8 mouse cellular contexts compared by ENCODE assay signal in genomic region chr11:97801409-97802193, GRCm38 (mm10). TPM values are rescaled to one million over a fixed set of nuclear protein-coding genes. Genes with fewer than 3 reads are reported as not detected.
DNase-seq lines count a peak whose midpoint lies in the region; ATAC-seq and TF ChIP-seq lines count a peak whose summit lies in the region.

No protein-coding gene starts in this region.

- ATAC-seq in forebrain, embryonic 14.5 days: no peak
- ATAC-seq in lung, embryonic 15.5 days (ENCODE audit: borderline replicate concordance, extremely low read depth, low FRiP score, low TSS enrichment): no peak
- no peak for ATAC-seq in stomach, embryonic 14.5 days (ENCODE audit: insufficient number of reproducible peaks, insufficient read depth, low FRiP score, low read depth)

- H3K9ac ChIP-seq in forebrain, embryonic 14.5 days (ENCODE audit: low read length): peak overlapping the region; percentile 96
- peak overlapping the region; percentile 66 for H3K9ac ChIP-seq in lung, embryonic 15.5 days
- H3K9ac ChIP-seq in stomach, embryonic 14.5 days (replicated peaks; ENCODE audit: low read depth, low read length): peak overlapping the region; percentile 86; the same call in 1 of the 2 replicates

- H3K27ac ChIP-seq in bone marrow, adult 2 months (ENCODE audit: control insufficient read depth, insufficient read depth, low read depth, low read length, poor library complexity): no peak overlapping the region
- H3K27ac ChIP-seq in forebrain, embryonic 14.5 days (ENCODE audit: low read depth, low read length): peak overlapping the region; percentile 95; the same call in 1 of the 2 replicates
- peak overlapping the region; percentile 99 for H3K27ac ChIP-seq in lung, embryonic 15.5 days
- H3K27ac ChIP-seq in stomach, embryonic 14.5 days (ENCODE audit: low read length): peak overlapping the region; percentile 97

- 64% methylated on average over 8 of the region's 8 CpGs for WGBS in bone marrow, adult 2 months
- WGBS in forebrain, embryonic 14.5 days: 35% methylated on average over 8 of the region's 8 CpGs
- 17% methylated on average over 8 of the region's 8 CpGs for WGBS in lung, embryonic 15.5 days
- 20% methylated on average over 8 of the region's 8 CpGs for WGBS in stomach, embryonic 14.5 days

- peak; percentile 54 to 62 for DNase-seq in left cerebral cortex, postnatal 14 days (ENCODE audit: low spot score in 2 of 2)
- DNase-seq in left cerebral cortex, adult 8-10 months (ENCODE audit: low spot score in 2 of 2): no peak
- DNase-seq in forebrain, embryonic 14.5 days (ENCODE audit: low spot score): peak; percentile 52
- DNase-seq in kidney, adult 8-10 months: peak; percentile 80
- DNase-seq in ovary, postnatal 36 days (ENCODE audit: low spot score): no peak

- H3K27me3 ChIP-seq in forebrain, embryonic 14.5 days (replicated peaks; ENCODE audit: control insufficient read depth, insufficient read depth, low read length): no peaks in the 10 kb centered on the region
- no peaks in the 10 kb centered on the region for H3K27me3 ChIP-seq in lung, embryonic 15.5 days
- no peaks in the 10 kb centered on the region for H3K27me3 ChIP-seq in stomach, embryonic 14.5 days (ENCODE audit: control insufficient read depth, insufficient read depth, low read length)

- no peaks in the 10 kb centered on the region; the same call in 1 of the 2 replicates for H3K36me3 ChIP-seq in forebrain, embryonic 14.5 days (ENCODE audit: control insufficient read depth, insufficient read depth, low read length)
- peaks cover under 1% of the 10 kb centered on the region; the same call in 1 of the 2 replicates for H3K36me3 ChIP-seq in lung, embryonic 15.5 days
- no peaks in the 10 kb centered on the region for H3K36me3 ChIP-seq in stomach, embryonic 14.5 days (ENCODE audit: control insufficient read depth, insufficient read depth, low read length)

- intact Hi-C loops in left cerebral cortex, postnatal 14 days (cut with DNase I): no loop called here

- TF ChIP-seq CTCF in bone marrow, adult 2 months (IDR thresholded peaks at IDR 0.05; ENCODE audit: control insufficient read depth, insufficient read depth, low read length): peak; percentile 15; the same call in 1 of the 2 replicates

- H3K4me3 ChIP-seq in bone marrow, adult 2 months (replicated peaks; ENCODE audit: control insufficient read depth, low read depth, low read length): peak overlapping the region; percentile 84
- peak overlapping the region; percentile 98 for H3K4me3 ChIP-seq in forebrain, embryonic 14.5 days (ENCODE audit: low read depth, low read length)
- peak overlapping the region; percentile 75 for H3K4me3 ChIP-seq in lung, embryonic 15.5 days
- peak overlapping the region; percentile 86 for H3K4me3 ChIP-seq in stomach, embryonic 14.5 days (ENCODE audit: low read depth, low read length)

- peak overlapping the region; percentile 88 for H3K4me2 ChIP-seq in forebrain, embryonic 14.5 days (ENCODE audit: low read length)
- peak overlapping the region; percentile 75 for H3K4me2 ChIP-seq in lung, embryonic 15.5 days
- H3K4me2 ChIP-seq in stomach, embryonic 14.5 days (replicated peaks; ENCODE audit: low read depth, low read length): peak overlapping the region; percentile 89

- H3K4me1 ChIP-seq in bone marrow, adult 2 months (ENCODE audit: control insufficient read depth, insufficient read depth, low read length): peaks cover 2% of the 10 kb centered on the region; the same call in 1 of the 2 replicates
- H3K4me1 ChIP-seq in forebrain, embryonic 14.5 days (ENCODE audit: control insufficient read depth, insufficient read depth, low read length): peaks cover 43% of the 10 kb centered on the region
- H3K4me1 ChIP-seq in lung, embryonic 15.5 days: peaks cover 64% of the 10 kb centered on the region
- peaks cover 50% of the 10 kb centered on the region for H3K4me1 ChIP-seq in stomach, embryonic 14.5 days (ENCODE audit: control insufficient read depth, insufficient read depth, low read length)

- H3K9me3 ChIP-seq in forebrain, embryonic 14.5 days (replicated peaks; ENCODE audit: control insufficient read depth, low read length): no peaks in the 10 kb centered on the region
- H3K9me3 ChIP-seq in lung, embryonic 15.5 days: no peaks in the 10 kb centered on the region
- no peaks in the 10 kb centered on the region for H3K9me3 ChIP-seq in stomach, embryonic 14.5 days (ENCODE audit: control insufficient read depth, low read depth, low read length)

- no peak for TF ChIP-seq POLR2A in bone marrow, adult 2 months (IDR thresholded peaks at IDR 0.05; ENCODE audit: borderline replicate concordance, control insufficient read depth, low read depth, low read length)

RNA-seq across cellular contexts. Expression of gene Lasp1, which starts 2.8 kb away (rescaled TPM):
- 100 to 1,000 TPM; 189 to 204 TPM for total RNA-seq in left cerebral cortex, postnatal 14 days (2021)
- 100 to 1,000 TPM; 138 to 169 (median 155) TPM for total RNA-seq in left cerebral cortex, adult 8-10 months (2022)
- 48.1 and 99.2 TPM in 2 replicates for polyA plus RNA-seq in bone marrow, adult 2 months (2011; ENCODE audit: insufficient read depth, insufficient read length, low replicate concordance, missing spikeins)
- 77.6 and 94.6 TPM in 2 replicates for polyA plus RNA-seq in forebrain, embryonic 14.5 days (2014; fragmentation: Nextera tagmentation; extraction: Ambion mirVana)
- 153 and 160 TPM in 2 replicates for polyA plus RNA-seq in lung, embryonic 15.5 days (2015; fragmentation: Nextera tagmentation; extraction: Ambion mirVana)
- polyA plus RNA-seq in stomach, embryonic 14.5 days (2014; fragmentation: Nextera tagmentation; extraction: Ambion mirVana): 73.2 and 82.0 TPM in 2 replicates

RNA-seq across cellular contexts. Expression of gene Rpl23, which starts 19.4 kb away (rescaled TPM):
- 100 to 1,000 TPM; 342 to 343 TPM for total RNA-seq in left cerebral cortex, postnatal 14 days (2021)
- total RNA-seq in left cerebral cortex, adult 8-10 months (2022): 100 to 1,000 TPM; 331 to 461 (median 392) TPM
- 550 and 853 TPM in 2 replicates for polyA plus RNA-seq in bone marrow, adult 2 months (2011; ENCODE audit: insufficient read depth, insufficient read length, low replicate concordance, missing spikeins)
- 348 and 451 TPM in 2 replicates for polyA plus RNA-seq in forebrain, embryonic 14.5 days (2014; fragmentation: Nextera tagmentation; extraction: Ambion mirVana)
- polyA plus RNA-seq in lung, embryonic 15.5 days (2015; fragmentation: Nextera tagmentation; extraction: Ambion mirVana): 457 and 490 TPM in 2 replicates
- polyA plus RNA-seq in stomach, embryonic 14.5 days (2014; fragmentation: Nextera tagmentation; extraction: Ambion mirVana): 774 and 780 TPM in 2 replicates

RNA-seq across cellular contexts. Expression of gene 1700001P01Rik, which starts 25.9 kb away (rescaled TPM):
- 1 to 10 TPM in 1 of 2 experiments, not detected in 1; 1.0 TPM for total RNA-seq in left cerebral cortex, postnatal 14 days (2021)
- total RNA-seq in left cerebral cortex, adult 8-10 months (2022): 1 to 10 TPM in 1 of 4 experiments, under 1 TPM in 2, not detected in 1; 0.65 to 1.2 (median 0.84) TPM
- not detected in 2 replicates for polyA plus RNA-seq in bone marrow, adult 2 months (2011; ENCODE audit: insufficient read depth, insufficient read length, low replicate concordance, missing spikeins)
- polyA plus RNA-seq in forebrain, embryonic 14.5 days (2014; fragmentation: Nextera tagmentation; extraction: Ambion mirVana): 0.50 TPM in 1 of 2 replicates, not detected in the other
- 0.85 TPM in 1 of 2 replicates, not detected in the other for polyA plus RNA-seq in lung, embryonic 15.5 days (2015; fragmentation: Nextera tagmentation; extraction: Ambion mirVana)
- polyA plus RNA-seq in stomach, embryonic 14.5 days (2014; fragmentation: Nextera tagmentation; extraction: Ambion mirVana): 0.43 and 0.59 TPM in 2 replicates

RNA-seq across cellular contexts. Expression of gene Cwc25, which starts 35.2 kb away (rescaled TPM):
- total RNA-seq in left cerebral cortex, postnatal 14 days (2021): 10 to 100 TPM; 20.3 to 21.3 TPM
- total RNA-seq in left cerebral cortex, adult 8-10 months (2022): 10 to 100 TPM; 17.0 to 20.6 (median 19.1) TPM
- 10.4 and 11.7 TPM in 2 replicates for polyA plus RNA-seq in bone marrow, adult 2 months (2011; ENCODE audit: insufficient read depth, insufficient read length, low replicate concordance, missing spikeins)
- 9.9 and 11.1 TPM in 2 replicates for polyA plus RNA-seq in forebrain, embryonic 14.5 days (2014; fragmentation: Nextera tagmentation; extraction: Ambion mirVana)
- 15.6 and 18.5 TPM in 2 replicates for polyA plus RNA-seq in lung, embryonic 15.5 days (2015; fragmentation: Nextera tagmentation; extraction: Ambion mirVana)
- polyA plus RNA-seq in stomach, embryonic 14.5 days (2014; fragmentation: Nextera tagmentation; extraction: Ambion mirVana): 14.2 and 16.8 TPM in 2 replicates

RNA-seq across cellular contexts. Expression of gene B230217C12Rik, which starts 39.0 kb away (rescaled TPM):
- 10 to 100 TPM; 48.5 to 52.8 TPM for total RNA-seq in left cerebral cortex, postnatal 14 days (2021)
- total RNA-seq in left cerebral cortex, adult 8-10 months (2022): 10 to 100 TPM; 73.0 to 83.2 (median 79.8) TPM
- polyA plus RNA-seq in bone marrow, adult 2 months (2011; ENCODE audit: insufficient read depth, insufficient read length, low replicate concordance, missing spikeins): not detected in 2 replicates
- polyA plus RNA-seq in forebrain, embryonic 14.5 days (2014; fragmentation: Nextera tagmentation; extraction: Ambion mirVana): 20.3 and 21.5 TPM in 2 replicates
- polyA plus RNA-seq in lung, embryonic 15.5 days (2015; fragmentation: Nextera tagmentation; extraction: Ambion mirVana): 4.2 and 4.4 TPM in 2 replicates
- polyA plus RNA-seq in stomach, embryonic 14.5 days (2014; fragmentation: Nextera tagmentation; extraction: Ambion mirVana): 6.4 and 8.3 TPM in 2 replicates

Comparison
In these comparisons a context has a peak if more than half of its experiments do, and no peak if none do; other contexts are left out.
1. DNase-seq: peak in left cerebral cortex, postnatal 14 days (2 of 2), forebrain, embryonic 14.5 days (single experiment) and kidney, adult 8-10 months (2 of 2); none in left cerebral cortex, adult 8-10 months (0 of 2) and ovary, postnatal 36 days (single experiment).
2. Peak in every context shown above with its lines, with median percentiles within 50 percentile points of each other: H3K4me3 ChIP-seq, H3K4me2 ChIP-seq and H3K9ac ChIP-seq.